Mouse (Mus musculus): ENCODE results near the gene Depp1. TPM values are rescaled to one million over a fixed set of nuclear protein-coding genes. Genes with fewer than 3 reads are reported as not detected.

Gene Depp1
- polyA plus RNA-seq, 2 experiments = 13.8 to 27.7 TPM

DNA sequence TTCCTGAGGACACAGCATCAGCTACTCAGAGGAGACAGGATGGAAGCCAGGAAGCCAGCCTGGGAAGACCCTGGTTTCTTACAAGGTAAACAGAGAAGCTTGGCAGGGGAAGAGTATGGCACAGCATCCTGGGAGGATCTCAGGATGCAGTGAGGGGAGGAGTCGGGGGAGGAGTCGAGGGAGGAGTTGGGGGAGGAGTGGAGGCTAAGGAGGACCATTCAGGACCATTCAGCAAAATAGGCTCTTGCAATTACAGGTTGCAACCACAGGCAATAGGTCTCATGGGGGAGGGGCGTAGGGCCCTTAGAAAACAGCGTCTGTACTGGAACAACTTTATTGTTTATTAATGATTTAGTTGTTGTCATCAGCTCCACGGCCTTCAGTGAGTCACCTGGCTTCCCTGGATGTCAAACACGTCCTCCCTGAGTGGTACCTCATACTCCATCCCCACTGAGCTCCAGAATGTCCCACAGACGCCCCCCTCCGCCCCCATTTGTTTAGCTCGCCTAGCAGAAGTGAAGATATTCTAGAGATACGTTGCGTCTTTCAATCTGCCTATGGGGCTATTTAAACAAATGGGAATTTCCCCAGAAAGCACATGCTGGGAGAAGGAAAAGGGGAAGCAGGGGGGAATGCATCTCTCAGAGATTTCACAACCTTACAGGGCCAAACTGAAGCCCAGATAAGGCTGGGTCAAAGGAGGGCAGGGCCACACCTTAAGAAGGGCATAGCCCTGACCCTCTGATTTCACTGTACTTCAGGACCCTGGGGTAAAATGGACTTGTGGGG is 18.5 kb downstream of the Depp1 start:
- no peaks in the 10 kb centered on the region for H3K27me3 ChIP-seq (ENCODE audit: control insufficient read depth, insufficient read depth, low read length)
- H3K4me2 ChIP-seq (replicated peaks; ENCODE audit: low read depth, low read length, severe bottlenecking) = no peak overlapping the region
- no peaks in the 10 kb centered on the region for H3K9me3 ChIP-seq (ENCODE audit: control insufficient read depth, low read length)
- DNase-seq (ENCODE audit: low spot score) (no peak), ATAC-seq (ENCODE audit: low FRiP score, low read depth) (no peak)
- H3K4me3 ChIP-seq (replicated peaks; ENCODE audit: low read length) = no peak overlapping the region
- H3K27ac ChIP-seq (replicated peaks; ENCODE audit: low read depth, low read length) = no peak overlapping the region
- H3K36me3 ChIP-seq (ENCODE audit: control insufficient read depth, insufficient read depth, low read length) = no peaks in the 10 kb centered on the region
- TF ChIP-seq POLR2A (IDR thresholded peaks at IDR 0.05; ENCODE audit: borderline replicate concordance, extremely low read depth, insufficient read depth, insufficient read length) = no peak
- no peak overlapping the region for H3K9ac ChIP-seq (ENCODE audit: low read depth, low read length, severe bottlenecking)
- peaks cover 6% of the 10 kb centered on the region; the same call in 1 of the 2 replicates for H3K4me1 ChIP-seq (ENCODE audit: control insufficient read depth, insufficient read depth, low read length)
- 34% methylated on average over 11 of the region's 11 CpGs for WGBS

DNA sequence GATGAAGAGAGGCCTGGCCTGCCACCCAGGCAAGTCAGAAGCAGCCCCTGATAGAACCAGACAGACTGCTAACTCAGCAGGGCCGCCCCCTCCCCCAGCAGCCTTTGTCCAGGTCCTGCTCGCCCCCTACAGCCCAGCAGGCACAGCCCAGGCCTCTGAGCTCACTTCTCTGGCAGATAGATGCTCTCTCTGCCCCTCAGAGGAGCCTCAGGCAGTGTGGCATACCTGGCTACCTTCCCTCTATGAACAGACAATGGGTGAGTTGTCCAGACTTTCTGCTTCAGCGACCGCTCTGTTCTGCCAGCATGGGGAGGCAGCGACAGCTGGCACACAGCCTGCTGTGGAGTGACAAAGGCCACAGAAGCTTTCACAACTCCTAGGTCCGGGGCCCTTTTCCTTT is 19.7 kb downstream of the Depp1 start:
- Histone ChIP-seq H3K4me2 (replicated peaks; ENCODE audit: low read depth, low read length, severe bottlenecking) (no peak overlapping the region), H3K9me3 (ENCODE audit: control insufficient read depth, low read length) (no peaks in the 10 kb centered on the region), H3K4me3 (replicated peaks; ENCODE audit: low read length) (no peak overlapping the region), H3K36me3 (ENCODE audit: control insufficient read depth, insufficient read depth, low read length) (no peaks in the 10 kb centered on the region), H3K27me3 (ENCODE audit: control insufficient read depth, insufficient read depth, low read length) (no peaks in the 10 kb centered on the region), H3K4me1 (ENCODE audit: control insufficient read depth, insufficient read depth, low read length) (peaks cover 6% of the 10 kb centered on the region; the same call in 1 of the 2 replicates), H3K9ac (ENCODE audit: low read depth, low read length, severe bottlenecking) (no peak overlapping the region), H3K27ac (replicated peaks; ENCODE audit: low read depth, low read length) (no peak overlapping the region)
- WGBS = 47% methylated on average over 6 of the region's 6 CpGs
- TF ChIP-seq POLR2A (IDR thresholded peaks at IDR 0.05; ENCODE audit: borderline replicate concordance, extremely low read depth, insufficient read depth, insufficient read length) = no peak
- DNase-seq (ENCODE audit: low spot score) (no peak), ATAC-seq (ENCODE audit: low FRiP score, low read depth) (no peak)

DNA sequence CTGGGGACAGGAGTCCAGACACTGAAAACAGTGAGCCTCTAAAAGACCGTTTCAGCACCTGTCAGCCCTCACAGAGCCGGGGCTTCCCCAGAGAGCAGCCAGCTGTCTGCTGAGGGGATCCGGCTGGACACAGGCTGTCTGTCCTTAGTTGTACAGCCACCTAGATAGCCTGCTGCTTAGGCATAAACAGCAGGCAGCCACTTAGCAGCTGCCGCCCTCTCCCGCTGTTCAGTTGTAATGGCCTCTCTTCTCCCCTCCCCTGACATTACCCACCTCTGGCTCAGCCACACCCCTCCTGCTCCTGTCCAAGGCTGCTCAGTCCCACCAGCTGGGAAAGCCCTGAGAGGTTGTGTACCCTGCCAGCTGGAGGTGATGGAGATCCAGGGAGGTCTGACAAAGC is 20.6 kb downstream of the Depp1 start:
- DNase-seq (ENCODE audit: low spot score) (peak; percentile 63), ATAC-seq (ENCODE audit: low FRiP score, low read depth) (peak; percentile 73)
- no peaks in the 10 kb centered on the region for H3K27me3 ChIP-seq (ENCODE audit: control insufficient read depth, insufficient read depth, low read length)
- no peak for TF ChIP-seq POLR2A (IDR thresholded peaks at IDR 0.05; ENCODE audit: borderline replicate concordance, extremely low read depth, insufficient read depth, insufficient read length)
- 14% methylated on average over 5 of the region's 5 CpGs for WGBS
- no peak overlapping the region for H3K4me2 ChIP-seq (replicated peaks; ENCODE audit: low read depth, low read length, severe bottlenecking)
- no peaks in the 10 kb centered on the region for H3K9me3 ChIP-seq (ENCODE audit: control insufficient read depth, low read length)
- no peak overlapping the region for H3K4me3 ChIP-seq (replicated peaks; ENCODE audit: low read length)
- H3K27ac ChIP-seq (replicated peaks; ENCODE audit: low read depth, low read length) = no peak overlapping the region
- H3K36me3 ChIP-seq (ENCODE audit: control insufficient read depth, insufficient read depth, low read length) = no peaks in the 10 kb centered on the region
- H3K9ac ChIP-seq (ENCODE audit: low read depth, low read length, severe bottlenecking) = no peak overlapping the region
- H3K4me1 ChIP-seq (ENCODE audit: control insufficient read depth, insufficient read depth, low read length) = peaks cover 6% of the 10 kb centered on the region; the same call in 1 of the 2 replicates

DNA sequence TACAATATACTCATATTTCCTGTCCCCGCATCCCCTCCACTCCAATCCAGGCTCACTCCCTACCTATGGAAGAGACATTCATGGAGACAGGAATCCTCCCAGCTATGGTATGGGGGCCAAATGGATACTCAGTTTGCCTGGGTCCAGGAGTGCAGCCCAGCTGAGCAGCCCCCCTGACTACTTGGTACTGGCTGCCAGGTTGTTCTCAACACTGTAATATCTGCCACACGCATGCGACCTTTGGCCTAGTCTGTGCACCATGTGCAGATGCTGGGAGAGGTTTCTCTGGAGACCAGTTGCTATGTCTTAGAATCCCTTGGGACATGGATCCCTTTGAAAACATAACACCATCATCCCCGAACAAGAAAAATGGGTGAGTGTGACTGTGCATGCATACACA is 21.4 kb downstream of the Depp1 start:
- Histone ChIP-seq H3K9ac (ENCODE audit: low read depth, low read length, severe bottlenecking) (no peak overlapping the region), H3K9me3 (ENCODE audit: control insufficient read depth, low read length) (no peaks in the 10 kb centered on the region), H3K27me3 (ENCODE audit: control insufficient read depth, insufficient read depth, low read length) (no peaks in the 10 kb centered on the region), H3K36me3 (ENCODE audit: control insufficient read depth, insufficient read depth, low read length) (no peaks in the 10 kb centered on the region), H3K4me3 (replicated peaks; ENCODE audit: low read length) (no peak overlapping the region), H3K27ac (replicated peaks; ENCODE audit: low read depth, low read length) (no peak overlapping the region), H3K4me1 (ENCODE audit: control insufficient read depth, insufficient read depth, low read length) (peaks cover 6% of the 10 kb centered on the region; the same call in 1 of the 2 replicates), H3K4me2 (replicated peaks; ENCODE audit: low read depth, low read length, severe bottlenecking) (no peak overlapping the region)
- no peak for DNase-seq (ENCODE audit: low spot score)
- ATAC-seq (ENCODE audit: low FRiP score, low read depth) = no peak
- TF ChIP-seq POLR2A (IDR thresholded peaks at IDR 0.05; ENCODE audit: borderline replicate concordance, extremely low read depth, insufficient read depth, insufficient read length) = no peak
- 78% methylated on average over 4 of the region's 4 CpGs for WGBS

DNA sequence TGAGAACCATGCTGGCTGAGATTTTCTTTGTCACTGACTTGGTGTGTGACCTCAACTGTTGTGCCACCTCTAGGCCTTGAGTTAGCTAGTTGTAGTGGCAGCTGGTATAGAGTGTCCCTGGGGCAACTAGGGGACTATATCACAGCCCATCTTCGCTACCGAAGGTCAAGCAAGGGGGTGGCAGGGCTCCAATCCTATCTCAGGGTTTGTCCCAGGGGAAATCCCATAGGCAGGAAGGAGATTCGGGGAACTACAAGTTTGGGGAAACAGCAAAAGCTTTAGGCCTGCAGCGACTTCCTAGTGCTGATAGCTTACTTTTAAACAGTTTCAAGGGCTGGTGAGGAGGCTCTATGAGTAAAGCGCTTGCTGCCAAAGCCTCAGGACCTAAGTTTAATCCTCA is 21.9 kb downstream of the Depp1 start:
- DNase-seq (ENCODE audit: low spot score) = no peak
- Histone ChIP-seq H3K36me3 (ENCODE audit: control insufficient read depth, insufficient read depth, low read length) (no peaks in the 10 kb centered on the region), H3K9ac (ENCODE audit: low read depth, low read length, severe bottlenecking) (no peak overlapping the region), H3K4me3 (replicated peaks; ENCODE audit: low read length) (no peak overlapping the region), H3K4me2 (replicated peaks; ENCODE audit: low read depth, low read length, severe bottlenecking) (no peak overlapping the region), H3K27me3 (ENCODE audit: control insufficient read depth, insufficient read depth, low read length) (no peaks in the 10 kb centered on the region), H3K9me3 (ENCODE audit: control insufficient read depth, low read length) (no peaks in the 10 kb centered on the region), H3K4me1 (ENCODE audit: control insufficient read depth, insufficient read depth, low read length) (peaks cover 6% of the 10 kb centered on the region; the same call in 1 of the 2 replicates), H3K27ac (replicated peaks; ENCODE audit: low read depth, low read length) (no peak overlapping the region)
- ATAC-seq (ENCODE audit: low FRiP score, low read depth) = no peak
- TF ChIP-seq POLR2A (IDR thresholded peaks at IDR 0.05; ENCODE audit: borderline replicate concordance, extremely low read depth, insufficient read depth, insufficient read length) = no peak
- WGBS = 85% methylated on average over 5 of the region's 5 CpGs

Data from limb, embryonic 14.5 days (tissue).